Mouse (Mus musculus): Measurements from ENCODE around the gene Slitrk6. TPM values are rescaled to one million over a fixed set of nuclear protein-coding genes. Genes with fewer than 3 reads are reported as not detected.
A peak's percentile ranks its signal among the peaks of the same experiment; 100 is the strongest.

The Slitrk6 gene
- polyA plus RNA-seq (2015; fragmentation: Nextera tagmentation; extraction: Ambion mirVana): 29.3 and 30.3 TPM in 2 replicates

GRCm38 (mm10) chr14:110754484-110755307, at the start of gene Slitrk6:
Gene Slitrk6, minus strand, starts transcription at chr14:110755149.
- Histone ChIP-seq H3K9ac (no peak within 1 kb of the TSS), H3K4me2 (peak within 1 kb of the TSS; percentile 24), H3K4me3 (replicated peaks) (peak within 1 kb of the TSS; percentile 40), H3K36me3 (peaks cover 17% of the 10 kb centered on the region), H3K9me3 (no peaks in the 10 kb centered on the region), H3K27me3 (replicated peaks) (no peaks in the 10 kb centered on the region), H3K4me1 (no peaks in the 10 kb centered on the region), H3K27ac (peak within 1 kb of the TSS; percentile 77)
- peak; percentile 85 for ATAC-seq (ENCODE audit: insufficient read depth, low FRiP score, low read depth)
- WGBS: 16% methylated on average over 11 of the region's 11 CpGs

GRCm38 (mm10) chr14:110777546-110777945, 22.6 kb upstream of the Slitrk6 start:
- H3K9ac ChIP-seq: no peak overlapping the region

GRCm38 (mm10) chr14:110770694-110771093, 15.7 kb upstream of the Slitrk6 start:
- H3K4me3 ChIP-seq (replicated peaks): no peak overlapping the region
- H3K27me3 ChIP-seq (replicated peaks): no peaks in the 10 kb centered on the region
- no peaks in the 10 kb centered on the region for H3K4me1 ChIP-seq
- ATAC-seq (ENCODE audit: insufficient read depth, low FRiP score, low read depth): no peak
- H3K27ac ChIP-seq: no peak overlapping the region
- H3K9me3 ChIP-seq: no peaks in the 10 kb centered on the region
- no peak overlapping the region for H3K9ac ChIP-seq
- no peak overlapping the region for H3K4me2 ChIP-seq
- 62% methylated on average over 1 of the region's 1 CpGs for WGBS
- no peaks in the 10 kb centered on the region for H3K36me3 ChIP-seq

More at GRCm38 (mm10) chr14:110777546-110777945, 22.6 kb upstream of the Slitrk6 start:
- H3K27me3 ChIP-seq (replicated peaks): no peaks in the 10 kb centered on the region
- no peak for ATAC-seq (ENCODE audit: insufficient read depth, low FRiP score, low read depth)
- no peak overlapping the region for H3K27ac ChIP-seq
- no peaks in the 10 kb centered on the region for H3K36me3 ChIP-seq
- H3K4me1 ChIP-seq: no peaks in the 10 kb centered on the region
- no peaks in the 10 kb centered on the region for H3K9me3 ChIP-seq
- H3K4me3 ChIP-seq (replicated peaks): no peak overlapping the region
- H3K4me2 ChIP-seq: no peak overlapping the region

GRCm38 (mm10) chr14:110762588-110763220, 7.8 kb upstream of the Slitrk6 start:
- 19% methylated on average over 7 of the region's 7 CpGs for WGBS
- Histone ChIP-seq H3K9me3 (no peaks in the 10 kb centered on the region), H3K4me2 (no peak overlapping the region), H3K27ac (no peak overlapping the region), H3K27me3 (replicated peaks) (no peaks in the 10 kb centered on the region), H3K4me1 (no peaks in the 10 kb centered on the region), H3K9ac (no peak overlapping the region), H3K36me3 (no peaks in the 10 kb centered on the region), H3K4me3 (replicated peaks) (no peak overlapping the region)
- ATAC-seq (ENCODE audit: insufficient read depth, low FRiP score, low read depth): no peak

GRCm38 (mm10) chr14:110760909-110761308, 6.0 kb upstream of the Slitrk6 start:
- no peaks in the 10 kb centered on the region for H3K4me1 ChIP-seq
- no peak for ATAC-seq (ENCODE audit: insufficient read depth, low FRiP score, low read depth)
- no peaks in the 10 kb centered on the region for H3K36me3 ChIP-seq
- no peaks in the 10 kb centered on the region for H3K9me3 ChIP-seq
- 63% methylated on average over 1 of the region's 1 CpGs for WGBS
- no peak overlapping the region for H3K9ac ChIP-seq
- no peaks in the 10 kb centered on the region for H3K27me3 ChIP-seq (replicated peaks)
- no peak overlapping the region for H3K4me2 ChIP-seq
- no peak overlapping the region for H3K4me3 ChIP-seq (replicated peaks)
- H3K27ac ChIP-seq: no peak overlapping the region

- H3K9me3 ChIP-seq: no peaks in the 10 kb centered on the region
- no peak overlapping the region for H3K9ac ChIP-seq
- no peaks in the 10 kb centered on the region for H3K27me3 ChIP-seq (replicated peaks)
- no peaks in the 10 kb centered on the region for H3K4me1 ChIP-seq
- no peak overlapping the region for H3K4me2 ChIP-seq
- H3K36me3 ChIP-seq: peaks cover 12% of the 10 kb centered on the region
- H3K27ac ChIP-seq: no peak overlapping the region
- no peak; the same call in 1 of the 2 replicates for ATAC-seq (ENCODE audit: insufficient read depth, low FRiP score, low read depth)
- peak overlapping the region; percentile 40; the same call in 1 of the 2 replicates for H3K4me3 ChIP-seq (replicated peaks)
- WGBS: 41% methylated on average over 4 of the region's 4 CpGs
These were observed 330 bp upstream of the Slitrk6 start for GRCm38 (mm10) chr14:110755308-110755650.

- ATAC-seq (ENCODE audit: insufficient read depth, low FRiP score, low read depth): no peak
- no peaks in the 10 kb centered on the region for H3K27me3 ChIP-seq (replicated peaks)
- H3K4me2 ChIP-seq: no peak overlapping the region
- H3K4me3 ChIP-seq (replicated peaks): no peak overlapping the region
- no peaks in the 10 kb centered on the region for H3K4me1 ChIP-seq
- no peaks in the 10 kb centered on the region for H3K36me3 ChIP-seq
- no peaks in the 10 kb centered on the region for H3K9me3 ChIP-seq
- H3K9ac ChIP-seq: no peak overlapping the region
- H3K27ac ChIP-seq: no peak overlapping the region
- 83% methylated on average over 7 of the region's 7 CpGs for WGBS
These were observed 15.1 kb downstream of the Slitrk6 start for GRCm38 (mm10) chr14:110739861-110740260.

GRCm38 (mm10) chr14:110739368-110739767, 15.6 kb downstream of the Slitrk6 start:
- Histone ChIP-seq H3K4me1 (no peaks in the 10 kb centered on the region), H3K27me3 (replicated peaks) (no peaks in the 10 kb centered on the region), H3K36me3 (no peaks in the 10 kb centered on the region), H3K9ac (no peak overlapping the region), H3K4me3 (replicated peaks) (no peak overlapping the region), H3K4me2 (no peak overlapping the region), H3K27ac (no peak overlapping the region), H3K9me3 (no peaks in the 10 kb centered on the region)
- WGBS: 93% methylated on average over 1 of the region's 1 CpGs
- no peak for ATAC-seq (ENCODE audit: insufficient read depth, low FRiP score, low read depth)

- Histone ChIP-seq H3K9me3 (no peaks in the 10 kb centered on the region), H3K4me3 (replicated peaks) (no peak overlapping the region), H3K4me2 (no peak overlapping the region), H3K36me3 (no peaks in the 10 kb centered on the region), H3K27ac (no peak overlapping the region), H3K27me3 (replicated peaks) (no peaks in the 10 kb centered on the region), H3K4me1 (no peaks in the 10 kb centered on the region), H3K9ac (no peak overlapping the region)
- ATAC-seq (ENCODE audit: insufficient read depth, low FRiP score, low read depth): no peak
- WGBS: 30% methylated on average over 4 of the region's 4 CpGs
These were observed 26.5 kb downstream of the Slitrk6 start for GRCm38 (mm10) chr14:110728344-110728910.

GRCm38 (mm10) chr14:110724026-110724576, 30.8 kb downstream of the Slitrk6 start:
- H3K9ac ChIP-seq: no peak overlapping the region
- no peaks in the 10 kb centered on the region for H3K27me3 ChIP-seq (replicated peaks)
- H3K4me1 ChIP-seq: no peaks in the 10 kb centered on the region
- no peak overlapping the region for H3K27ac ChIP-seq
- H3K9me3 ChIP-seq: no peaks in the 10 kb centered on the region
- no peak overlapping the region for H3K4me3 ChIP-seq (replicated peaks)
- no peaks in the 10 kb centered on the region for H3K36me3 ChIP-seq
- no peak for ATAC-seq (ENCODE audit: insufficient read depth, low FRiP score, low read depth)
- WGBS: 17% methylated on average over 2 of the region's 2 CpGs
- H3K4me2 ChIP-seq: no peak overlapping the region

Data from stomach, embryonic 15.5 days (tissue).